Mouse (Mus musculus) E14TG2a.4 (cell line): ENCODE measurements around the gene Galr3.

ENCODE experiments used
- H3K27me3 ChIP-seq: 2 replicates; pipeline ENCODE4 v1.6.1; 2014; ENCODE audit warnings: low read length, control low read depth; ENCODE audit not compliant: insufficient read depth
- H3K36me3 ChIP-seq: 2 replicates; pipeline ENCODE4 v1.6.1; 2014; ENCODE audit warnings: low read length, control low read depth; ENCODE audit not compliant: insufficient read depth
- H3K4me1 ChIP-seq: replicated peaks from 2 replicates; pipeline ENCODE4 v1.6.1; 2014; ENCODE audit warnings: low read depth, low read length, control low read depth
- H3K4me3 ChIP-seq: replicated peaks from 2 replicates; pipeline ENCODE4 v1.5.1; 2014; ENCODE audit warnings: mild to moderate bottlenecking, low read length
- H3K9me3 ChIP-seq: 2 replicates; pipeline ENCODE4 v1.6.1; 2014; ENCODE audit warnings: low read length, control low read depth
- CTCF ChIP-seq: conservative IDR thresholded peaks from 2 replicates; pipeline ENCODE4 v1.5.1; 2014; ENCODE audit warnings: low read length
- NANOG ChIP-seq: IDR thresholded peaks from 2 replicates; pipeline ENCODE4 v1.6.1; 2014; ENCODE audit warnings: borderline replicate concordance, low read length, mixed read lengths
- POU5F1 ChIP-seq: IDR thresholded peaks from 2 replicates; pipeline ENCODE4 v1.6.1; 2014; ENCODE audit warnings: low read length, borderline replicate concordance

Galr3 gene

DNA sequence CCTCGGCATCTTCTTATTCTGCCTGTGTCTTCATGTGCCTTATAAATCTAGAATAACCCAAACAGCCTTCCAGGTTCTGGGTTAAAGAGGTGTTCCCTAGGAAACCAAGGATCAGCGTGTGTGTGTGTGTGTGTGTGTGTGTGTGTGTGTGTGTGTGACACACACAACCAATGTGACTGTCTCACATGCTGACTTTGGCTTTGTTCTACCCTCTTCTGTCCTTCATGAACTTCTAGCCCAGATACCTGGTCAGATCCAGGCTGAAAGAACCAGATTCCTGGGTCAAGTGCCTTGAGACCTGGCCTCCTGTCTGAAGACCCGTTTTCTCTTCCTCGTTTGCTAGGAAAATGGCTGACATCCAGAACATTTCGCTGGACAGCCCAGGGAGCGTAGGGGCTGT is at the start of gene Galr3:
Galr3 (plus strand) TSS at position 301 of the 400 bp plus-strand sequence.
- H3K27me3 ChIP-seq, result peaks cover 42% of the 10 kb centered on the region
- H3K4me3 ChIP-seq, result peak within 1 kb of the TSS; percentile 89
- H3K36me3 ChIP-seq, result peaks cover 17% of the 10 kb centered on the region
- H3K9me3 ChIP-seq, result no peaks in the 10 kb centered on the region
- H3K4me1 ChIP-seq, result peaks cover 73% of the 10 kb centered on the region
- TF ChIP-seq CTCF, result no peak
- no peak for TF ChIP-seq NANOG
- no peak for TF ChIP-seq POU5F1

DNA sequence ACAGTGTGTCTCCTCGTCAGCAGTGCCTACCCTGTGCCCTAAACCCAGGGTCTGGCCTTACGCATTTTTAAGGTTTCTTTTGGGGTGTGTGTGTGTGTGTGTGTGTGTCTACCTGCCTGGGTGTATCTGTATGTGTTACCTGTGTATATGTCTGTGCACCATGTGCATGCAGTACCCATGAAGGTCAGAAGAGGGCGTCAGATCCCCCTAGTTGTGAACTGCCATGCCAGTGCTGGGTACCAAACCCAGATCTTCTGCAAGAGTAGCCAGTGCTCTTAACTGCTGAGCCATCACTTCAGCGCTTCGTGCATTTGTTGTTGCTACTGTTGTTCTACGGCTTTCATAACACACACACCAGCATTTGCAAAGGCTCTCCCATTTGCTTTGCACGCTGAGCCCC is 49.5 kb upstream of the Galr3 start:
- peak overlapping the region; percentile 62 for H3K4me3 ChIP-seq
- H3K36me3 ChIP-seq, result peaks cover 90% of the 10 kb centered on the region
- TF ChIP-seq NANOG (no peak), CTCF (peak; percentile 58)
- no peaks in the 10 kb centered on the region for H3K9me3 ChIP-seq
- H3K4me1 ChIP-seq, result peaks cover 55% of the 10 kb centered on the region
- H3K27me3 ChIP-seq, result no peaks in the 10 kb centered on the region

DNA sequence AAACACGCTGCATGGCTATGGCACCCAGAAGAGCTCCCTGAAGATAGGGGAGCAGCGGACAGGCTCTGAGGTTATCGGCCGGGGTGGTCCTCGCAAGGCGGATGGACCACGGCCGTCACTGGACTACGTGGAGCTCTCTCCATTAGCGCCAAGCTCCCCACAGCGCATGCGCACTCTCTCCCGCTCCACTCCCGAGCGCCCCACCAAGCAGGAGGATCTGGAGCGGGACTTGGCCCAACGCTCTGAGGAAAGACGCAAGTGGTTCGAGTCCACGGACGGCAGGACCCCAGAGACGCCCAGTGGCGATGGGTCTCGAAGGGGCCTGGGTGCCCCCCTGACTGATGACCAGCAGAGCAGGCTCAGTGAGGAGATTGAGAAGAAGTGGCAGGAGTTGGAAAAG is 48.8 kb upstream of the Galr3 start:
- no peaks in the 10 kb centered on the region for H3K9me3 ChIP-seq
- TF ChIP-seq CTCF (no peak), POU5F1 (no peak), NANOG (no peak)
- H3K4me1 ChIP-seq, result peaks cover 51% of the 10 kb centered on the region
- peaks cover 87% of the 10 kb centered on the region for H3K36me3 ChIP-seq
- peak overlapping the region; percentile 62 for H3K4me3 ChIP-seq
- H3K27me3 ChIP-seq, result no peaks in the 10 kb centered on the region

DNA sequence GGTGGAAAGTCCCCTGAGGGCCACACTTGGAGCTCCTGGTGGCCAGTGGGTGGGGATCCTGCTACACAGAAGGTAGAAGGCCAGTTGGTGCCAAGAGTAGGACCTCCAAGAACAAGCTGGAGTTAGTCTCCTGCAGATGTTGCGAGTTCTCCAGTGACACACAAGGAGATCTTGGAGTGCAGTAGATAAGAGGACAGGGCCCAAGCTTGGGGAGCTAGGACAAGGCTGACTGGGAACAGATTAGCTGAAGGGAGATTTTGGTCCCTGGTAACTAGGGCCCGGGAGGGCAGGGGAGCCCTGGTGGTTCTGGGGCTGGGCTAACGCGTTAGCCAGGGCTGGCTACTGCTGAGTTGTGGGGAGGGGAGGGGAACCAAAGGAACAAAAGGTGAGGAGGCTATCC is 45.8 kb upstream of the Galr3 start:
- Histone ChIP-seq H3K4me1 (peaks cover 58% of the 10 kb centered on the region), H3K4me3 (no peak overlapping the region), H3K9me3 (no peaks in the 10 kb centered on the region), H3K27me3 (no peaks in the 10 kb centered on the region), H3K36me3 (peaks cover 74% of the 10 kb centered on the region)
- no peak for TF ChIP-seq POU5F1
- no peak for TF ChIP-seq NANOG
- TF ChIP-seq CTCF, result no peak

DNA sequence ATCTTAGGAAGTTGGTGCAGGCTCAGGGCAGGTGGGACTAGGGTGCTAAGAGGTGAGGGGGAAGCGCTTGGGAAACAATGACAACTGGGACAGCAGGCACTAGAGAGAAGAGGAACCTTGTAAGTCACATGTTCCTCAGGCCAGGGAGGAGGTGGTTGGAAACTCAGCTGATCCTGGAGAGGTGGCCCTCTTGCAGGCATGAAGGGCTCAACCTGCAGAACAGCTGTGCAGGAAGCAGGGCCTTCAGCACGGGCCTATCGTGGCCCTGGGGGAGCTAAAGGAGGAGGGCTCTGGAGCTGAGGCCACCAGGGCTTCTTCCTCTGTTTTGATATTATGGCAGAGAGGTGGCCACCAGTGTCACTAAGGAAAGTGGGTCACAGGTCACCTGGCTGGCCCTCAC is 45.0 kb upstream of the Galr3 start:
- no peaks in the 10 kb centered on the region for H3K9me3 ChIP-seq
- TF ChIP-seq NANOG (no peak), POU5F1 (no peak), CTCF (no peak)
- no peaks in the 10 kb centered on the region for H3K27me3 ChIP-seq
- no peak overlapping the region for H3K4me3 ChIP-seq
- H3K4me1 ChIP-seq, result peaks cover 57% of the 10 kb centered on the region
- H3K36me3 ChIP-seq, result peaks cover 74% of the 10 kb centered on the region

DNA sequence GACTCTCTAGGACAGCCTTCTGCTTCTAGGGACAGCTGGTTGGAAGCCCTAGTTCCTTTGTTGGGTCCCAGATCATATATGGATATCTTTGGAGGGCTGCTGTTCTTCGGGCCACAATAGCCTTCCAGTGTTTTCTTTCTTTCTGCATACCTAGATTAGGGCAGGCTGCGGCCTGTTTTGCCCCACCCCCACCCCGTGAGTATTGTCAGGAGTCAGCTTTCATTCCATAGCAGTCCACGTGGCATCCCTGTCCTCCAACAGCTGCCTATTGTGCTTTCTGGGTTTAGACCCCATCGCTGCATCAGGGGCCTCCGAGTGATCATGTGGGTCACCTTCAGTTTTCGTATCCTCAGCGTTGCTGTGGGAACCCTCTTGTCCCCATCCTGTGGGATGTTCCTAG is 43.3 kb upstream of the Galr3 start:
- no peak for TF ChIP-seq NANOG
- no peak for TF ChIP-seq POU5F1
- no peak for TF ChIP-seq CTCF

DNA sequence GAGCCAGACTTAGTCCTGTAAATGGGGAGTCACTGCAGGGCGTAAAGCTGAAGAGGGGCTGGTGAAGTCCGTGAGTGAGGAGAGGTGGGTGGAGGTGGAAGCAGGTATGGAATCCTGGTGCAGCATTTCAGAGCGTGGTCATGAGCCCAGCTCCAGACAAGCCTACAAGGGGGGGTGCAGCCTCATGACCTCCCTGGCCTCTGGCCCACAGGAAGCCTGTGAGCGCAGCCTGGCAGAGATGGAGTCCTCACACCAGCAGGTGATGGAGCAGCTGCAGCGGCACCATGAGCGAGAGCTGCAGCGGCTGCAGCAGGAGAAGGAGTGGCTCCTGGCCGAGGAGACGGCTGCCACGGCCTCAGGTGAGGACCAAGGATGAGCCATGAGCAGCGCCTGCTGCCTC is 42.1 kb upstream of the Galr3 start:
- peaks cover 63% of the 10 kb centered on the region for H3K4me1 ChIP-seq
- no peaks in the 10 kb centered on the region for H3K27me3 ChIP-seq
- peaks cover 65% of the 10 kb centered on the region for H3K36me3 ChIP-seq
- no peaks in the 10 kb centered on the region for H3K9me3 ChIP-seq
- no peak overlapping the region for H3K4me3 ChIP-seq
- TF ChIP-seq POU5F1 (no peak), NANOG (no peak), CTCF (no peak)

More for the DNA sequence above, 43.3 kb upstream of the Galr3 start:
- no peak overlapping the region for H3K4me3 ChIP-seq
- H3K27me3 ChIP-seq, result no peaks in the 10 kb centered on the region
- H3K4me1 ChIP-seq, result peaks cover 57% of the 10 kb centered on the region
- H3K9me3 ChIP-seq, result no peaks in the 10 kb centered on the region
- H3K36me3 ChIP-seq, result peaks cover 65% of the 10 kb centered on the region

DNA sequence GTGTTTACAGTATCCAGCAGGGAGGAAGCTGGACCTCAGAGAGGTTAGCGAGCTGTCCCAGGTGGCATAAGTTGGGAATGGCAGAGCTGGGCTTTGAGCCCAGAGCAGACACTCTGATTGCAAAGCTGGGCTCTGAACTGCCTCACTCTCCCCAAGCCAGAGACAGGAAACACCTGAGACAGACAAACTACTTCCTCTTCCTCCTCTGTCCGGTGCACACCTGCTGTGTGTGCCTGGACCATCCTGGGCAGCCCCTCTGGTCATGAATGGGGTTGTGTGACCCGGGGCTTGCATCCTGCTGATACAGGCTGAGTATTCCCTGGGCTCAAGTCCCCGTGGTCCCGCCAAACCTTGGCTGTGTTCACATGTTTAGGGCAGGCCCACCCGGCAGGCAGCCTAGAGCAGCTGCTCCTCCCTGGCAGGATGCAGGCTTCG is 41.3 kb upstream of the Galr3 start:
- no peaks in the 10 kb centered on the region for H3K9me3 ChIP-seq
- no peak overlapping the region for H3K4me3 ChIP-seq
- peaks cover 67% of the 10 kb centered on the region for H3K4me1 ChIP-seq
- H3K27me3 ChIP-seq, result no peaks in the 10 kb centered on the region
- H3K36me3 ChIP-seq, result peaks cover 65% of the 10 kb centered on the region
- TF ChIP-seq NANOG (no peak), POU5F1 (no peak), CTCF (no peak)

DNA sequence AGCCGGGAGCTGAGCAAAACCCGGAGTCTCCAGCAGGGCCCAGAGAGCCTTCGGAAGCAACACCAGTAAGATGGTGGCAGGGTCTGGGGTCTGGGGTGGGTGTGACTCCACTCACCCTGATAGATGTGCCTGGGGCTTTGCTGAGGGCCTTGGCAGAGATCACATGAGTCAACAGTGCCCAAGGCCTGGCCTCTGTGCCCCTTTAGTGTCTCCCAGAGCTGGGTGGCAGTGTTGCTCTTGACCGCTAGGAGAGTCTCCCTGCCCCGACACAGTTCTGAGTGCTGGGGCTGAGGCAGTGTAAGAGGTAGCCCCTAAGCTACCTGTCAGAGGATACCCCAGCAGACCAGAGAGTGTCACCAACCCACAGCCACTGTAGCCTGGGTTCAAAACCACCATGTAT is 40.1 kb upstream of the Galr3 start:
- Histone ChIP-seq H3K4me3 (peak overlapping the region; percentile 32; the same call in 1 of the 2 replicates), H3K9me3 (no peaks in the 10 kb centered on the region), H3K27me3 (no peaks in the 10 kb centered on the region), H3K4me1 (peaks cover 79% of the 10 kb centered on the region), H3K36me3 (peaks cover 59% of the 10 kb centered on the region)
- TF ChIP-seq NANOG (no peak), CTCF (no peak), POU5F1 (no peak)
